Mouse (Mus musculus) liver (tissue): ENCODE data around the gene Hist2h2aa1.

ENCODE experiments used
- DNase-seq: peaks from one replicate; pipeline ENCODE4 v3.0.0-alpha.2; 2020; ENCODE audit warnings: mixed read lengths

Gene Hist2h2aa1

GRCm38 (mm10) chr3:96254683-96255355 lies 9.5 kb downstream of the Hist2h2aa1 start:
- DNase-seq: peak; percentile 84

- DNase-seq: no peak
Measured at GRCm38 (mm10) chr3:96255926-96256593, 10.8 kb downstream of the Hist2h2aa1 start.

- DNase-seq: no peak
Measured at GRCm38 (mm10) chr3:96257190-96257589, 11.9 kb downstream of the Hist2h2aa1 start.

DNA sequence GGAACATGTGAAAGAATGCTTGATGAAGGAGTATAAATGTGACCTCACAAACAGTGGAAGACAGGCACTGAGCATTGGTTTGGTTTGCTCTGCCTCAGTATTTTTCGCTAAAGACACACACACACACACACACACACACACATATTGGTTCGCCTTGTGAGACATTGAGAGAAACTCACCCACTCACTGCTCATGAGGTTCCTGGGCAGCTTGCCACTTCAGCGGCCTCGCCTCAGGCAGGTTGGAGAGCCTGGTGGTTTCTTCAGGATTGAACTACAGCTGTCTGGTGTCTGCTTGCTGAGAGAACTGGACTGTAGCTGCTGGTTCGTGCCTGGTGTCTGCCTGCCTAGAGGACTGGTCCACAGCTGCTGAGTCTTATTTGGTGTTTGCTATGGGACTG lies 14.9 kb downstream of the Hist2h2aa1 start:
- no peak for DNase-seq

- DNase-seq: no peak
Measured at GRCm38 (mm10) chr3:96261623-96262022, 16.3 kb downstream of the Hist2h2aa1 start.

DNA sequence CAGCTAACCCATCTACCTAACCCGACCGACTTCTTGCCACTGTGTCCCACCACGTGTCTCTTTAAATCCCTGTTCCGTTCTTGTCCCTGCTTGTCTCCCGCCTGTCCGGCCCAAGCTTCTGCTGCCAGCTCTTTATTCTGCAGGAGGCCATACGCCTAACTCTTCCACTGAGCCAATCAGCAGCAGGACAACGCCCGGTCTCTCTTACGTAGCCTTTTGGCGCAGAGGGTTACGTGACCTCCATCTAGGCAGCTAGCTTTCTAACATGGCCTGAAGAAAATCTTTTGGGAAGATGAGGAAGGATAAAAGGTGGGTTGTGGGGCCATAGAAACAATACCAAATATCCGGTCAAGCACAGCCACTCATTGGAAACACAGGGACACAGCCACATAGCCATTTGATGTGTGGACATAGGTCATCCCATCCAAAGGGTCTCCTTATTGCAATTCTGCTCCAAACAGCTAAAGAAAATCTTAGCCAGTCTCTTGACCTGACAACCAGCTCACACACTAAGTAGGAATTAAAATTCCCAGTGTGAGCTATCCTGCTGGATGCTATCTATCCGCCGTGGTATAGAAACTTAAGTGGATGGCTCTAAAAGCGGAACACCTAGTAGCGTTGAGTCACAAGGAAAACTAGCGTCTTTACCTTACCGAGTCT lies 17.0 kb downstream of the Hist2h2aa1 start:
- DNase-seq: peak; percentile 87

DNA sequence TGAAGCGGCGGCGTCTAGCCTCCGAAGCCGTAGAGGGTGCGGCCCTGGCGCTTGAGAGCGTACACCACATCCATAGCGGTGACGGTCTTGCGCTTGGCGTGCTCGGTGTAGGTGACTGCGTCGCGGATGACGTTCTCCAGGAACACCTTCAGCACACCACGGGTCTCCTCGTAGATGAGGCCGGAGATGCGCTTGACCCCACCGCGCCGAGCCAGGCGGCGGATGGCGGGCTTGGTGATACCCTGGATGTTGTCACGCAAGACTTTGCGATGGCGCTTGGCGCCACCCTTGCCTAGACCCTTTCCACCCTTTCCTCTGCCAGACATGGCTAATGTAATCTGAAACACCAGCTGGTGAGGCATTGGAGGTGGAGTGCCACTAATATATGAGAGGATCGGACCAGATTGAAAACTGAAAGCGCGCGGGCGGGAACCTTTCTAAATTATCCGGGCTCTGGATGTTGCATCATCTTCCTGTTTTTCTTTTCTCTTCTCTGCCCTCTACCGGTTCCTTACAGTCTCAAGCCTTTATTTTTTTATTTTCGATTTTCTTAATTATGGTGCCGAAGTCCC lies 17.8 kb downstream of the Hist2h2aa1 start, which contains the start of gene Hist2h4:
Hist2h4 (minus strand) TSS at position 333 of the 572 bp plus-strand sequence.
- peak; percentile 94 for DNase-seq

GRCm38 (mm10) chr3:96263558-96264403 lies 18.5 kb downstream of the Hist2h2aa1 start:
- peak; percentile 54 for DNase-seq

DNA sequence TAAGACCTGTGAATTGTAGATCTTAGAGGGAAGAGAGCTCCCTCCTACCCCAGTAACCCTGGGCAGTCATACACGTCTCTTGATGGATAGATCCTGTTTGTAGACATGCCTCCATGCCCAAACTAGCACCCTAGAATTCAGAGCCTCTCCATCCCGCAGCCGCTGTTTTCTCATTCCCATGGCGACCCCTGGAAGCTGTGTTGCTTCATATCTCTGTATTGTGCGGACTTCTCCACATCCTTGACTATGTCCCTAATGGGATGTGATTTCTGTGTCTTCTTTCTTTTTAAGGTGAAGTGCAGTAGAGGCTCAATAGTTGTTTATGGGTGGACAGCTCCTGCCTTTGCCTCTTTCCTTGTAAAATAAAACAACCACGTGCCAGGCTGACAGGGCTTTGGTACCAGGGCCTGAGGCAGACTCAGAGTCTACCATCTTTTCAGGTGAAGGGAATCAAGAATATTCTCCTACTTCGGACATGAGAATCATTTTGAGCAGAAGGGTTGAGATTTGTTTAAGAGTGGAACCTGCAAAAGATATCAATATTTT lies 19.2 kb downstream of the Hist2h2aa1 start:
- DNase-seq: no peak

GRCm38 (mm10) chr3:96266132-96266710 lies 20.9 kb downstream of the Hist2h2aa1 start:
- DNase-seq: peak; percentile 50

- DNase-seq: no peak
Measured at GRCm38 (mm10) chr3:96267541-96267940, 22.2 kb downstream of the Hist2h2aa1 start.

DNA sequence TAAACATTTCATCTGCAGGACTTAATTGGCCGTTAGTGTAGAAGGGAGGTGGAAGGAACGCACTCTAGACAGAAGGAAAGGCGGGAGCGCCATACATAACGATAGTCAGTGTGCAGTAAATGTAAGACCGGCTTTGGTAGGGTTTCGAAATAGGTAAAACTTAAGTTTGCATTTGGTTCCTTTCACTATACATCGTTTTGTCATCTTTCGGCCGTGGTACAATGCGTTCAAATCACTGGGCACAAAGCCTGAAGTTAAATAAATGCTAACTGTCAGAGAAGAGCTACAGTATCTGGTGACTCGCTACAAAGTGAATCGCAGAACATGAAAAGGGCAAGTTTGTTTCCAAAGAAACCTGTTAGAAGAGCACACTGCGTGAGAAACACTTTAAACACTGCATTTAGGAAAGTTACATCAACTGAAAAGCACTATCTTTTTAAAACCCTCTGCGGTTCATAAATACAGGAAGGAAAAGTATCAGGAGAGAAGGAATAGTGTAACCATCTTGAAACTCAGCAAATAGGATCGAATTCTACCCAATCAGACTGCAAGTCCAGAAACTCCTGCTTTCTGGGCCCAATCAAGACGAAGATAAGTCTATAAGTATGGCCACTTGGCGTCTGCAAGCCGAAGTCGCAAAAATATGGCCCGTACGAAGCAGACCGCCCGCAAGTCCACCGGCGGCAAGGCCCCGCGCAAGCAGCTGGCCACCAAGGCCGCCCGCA lies 22.9 kb downstream of the Hist2h2aa1 start, which contains the start of gene Hist2h3b:
Hist2h3b (plus strand) TSS at position 604 of the 725 bp plus-strand sequence.
- peak; percentile 87 for DNase-seq

DNA sequence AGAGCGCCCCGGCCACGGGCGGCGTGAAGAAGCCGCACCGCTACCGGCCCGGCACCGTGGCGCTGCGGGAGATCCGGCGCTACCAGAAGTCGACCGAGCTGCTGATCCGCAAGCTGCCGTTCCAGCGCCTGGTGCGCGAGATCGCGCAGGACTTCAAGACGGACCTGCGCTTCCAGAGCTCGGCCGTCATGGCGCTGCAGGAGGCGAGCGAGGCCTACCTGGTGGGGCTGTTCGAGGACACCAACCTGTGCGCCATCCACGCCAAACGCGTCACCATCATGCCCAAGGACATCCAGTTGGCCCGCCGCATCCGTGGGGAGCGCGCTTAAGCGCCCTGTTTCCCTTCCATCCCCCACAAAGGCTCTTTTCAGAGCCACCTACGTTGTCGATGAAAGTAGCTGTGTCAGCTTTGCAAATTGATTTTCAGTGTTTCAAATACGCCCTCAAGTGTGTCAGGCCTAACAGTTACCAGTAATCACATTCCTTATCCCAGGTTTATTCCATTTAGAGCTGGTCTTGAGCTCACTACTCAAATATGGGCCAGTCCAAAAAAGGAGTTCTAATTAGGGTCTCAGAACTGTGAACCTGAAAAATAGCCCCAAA lies 23.6 kb downstream of the Hist2h2aa1 start:
- DNase-seq: peak; percentile 36

- peak; percentile 94 for DNase-seq
Measured at GRCm38 (mm10) chr3:96269511-96270474, 24.5 kb downstream of the Hist2h2aa1 start, which contains the start of gene Hist2h2bb. TSS of gene Hist2h2bb (plus strand) at chr3:96269752.

- no peak for DNase-seq
Measured at GRCm38 (mm10) chr3:96273591-96274465, 28.5 kb downstream of the Hist2h2aa1 start.

DNA sequence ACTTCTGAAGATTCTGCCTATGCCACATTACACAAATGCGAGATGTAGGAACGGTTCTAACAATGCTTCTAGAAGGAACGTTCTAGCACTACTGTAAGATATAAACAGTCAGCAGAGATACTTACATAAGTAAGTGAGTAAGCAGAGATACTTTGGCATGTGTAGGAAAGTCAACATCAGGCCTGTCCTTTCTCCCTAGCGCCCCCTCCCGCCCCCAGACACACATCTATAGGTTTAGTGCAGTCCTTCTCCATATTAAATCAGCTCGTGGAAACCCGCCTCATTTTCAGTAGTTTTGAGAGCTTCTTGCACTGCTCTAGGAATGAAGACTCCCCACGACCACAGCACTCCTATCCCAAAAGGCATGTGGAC lies 32.1 kb downstream of the Hist2h2aa1 start:
- peak; percentile 85 for DNase-seq

DNA sequence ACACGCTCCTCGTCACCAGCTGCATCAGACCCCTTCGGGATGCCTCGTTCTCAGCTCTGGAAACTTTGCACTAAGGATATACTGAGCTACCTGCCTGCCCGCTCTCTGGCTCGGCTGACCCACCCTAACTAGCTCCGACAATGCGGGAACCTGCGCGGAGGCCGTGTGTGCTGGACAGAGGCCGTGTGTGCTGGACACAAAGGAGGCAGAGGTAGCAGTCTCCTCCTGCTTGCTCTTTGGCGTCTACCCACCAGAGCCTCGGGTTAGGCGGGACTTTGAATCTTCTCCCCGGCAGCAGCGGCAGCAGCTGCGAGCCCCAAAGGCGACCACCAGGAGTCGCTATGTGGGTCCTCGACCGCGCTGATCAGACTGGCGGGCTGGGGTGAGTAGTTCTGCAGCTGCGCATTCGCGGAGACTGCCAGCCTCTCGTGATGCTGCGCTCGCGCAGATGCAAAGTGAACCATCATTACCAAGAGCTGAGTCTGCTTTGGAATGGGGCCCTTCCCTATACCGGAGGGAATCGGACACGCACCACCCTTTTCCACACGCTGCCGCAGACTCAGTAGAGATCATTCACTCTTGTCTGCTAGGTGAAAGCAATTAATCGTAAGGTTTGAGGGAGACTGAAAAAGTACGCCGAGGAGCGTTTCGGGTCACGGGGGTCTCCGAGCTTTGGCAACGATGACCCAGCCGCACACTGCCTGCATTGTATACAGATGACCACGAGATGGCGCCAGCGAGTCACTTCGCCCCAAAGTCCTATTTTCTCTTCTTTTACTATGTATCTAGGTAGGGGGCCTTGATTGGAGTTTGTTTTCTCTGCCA lies 32.7 kb downstream of the Hist2h2aa1 start:
- peak; percentile 93 for DNase-seq
